Mouse (Mus musculus) stomach, postnatal 0 days (tissue): Measurements from ENCODE around the gene Tapbpl.

Experiments used
- CTCF ChIP-seq: IDR thresholded peaks from 2 replicates; pipeline ENCODE4 v1.5.1; 2016; ENCODE audit warnings: antibody characterized with exemption, low read depth, mild to moderate bottlenecking, moderate library complexity
- EP300 ChIP-seq: optimal IDR thresholded peaks from 2 replicates; pipeline ENCODE3; 2016; ENCODE audit warnings: antibody characterized with exemption

DNA sequence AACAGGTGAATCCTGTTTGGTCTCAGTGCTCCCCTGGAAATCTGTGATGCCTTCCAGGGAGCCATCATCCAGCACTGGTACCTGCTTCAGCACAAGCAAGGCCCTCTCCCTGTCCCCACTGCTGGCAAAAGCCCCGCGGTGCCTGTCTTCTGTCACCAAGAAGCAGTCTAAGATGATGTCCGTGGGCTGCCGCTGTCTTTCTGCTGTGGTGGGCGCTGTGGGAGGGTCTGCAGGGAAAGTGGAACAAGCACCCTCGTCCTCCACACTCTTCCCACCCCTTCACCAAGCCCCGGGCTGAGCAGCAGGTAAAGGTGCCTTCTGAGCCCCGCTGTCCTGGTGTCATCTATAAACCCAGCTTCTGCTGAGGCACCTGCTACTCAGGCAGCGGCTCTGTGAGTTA lies 1.1 kb downstream of the Tapbpl start:
- no peak for TF ChIP-seq CTCF
- TF ChIP-seq EP300: no peak
